Mouse (Mus musculus) MEL (cell line): Measurements from ENCODE around the gene Frmd5. TPM values are rescaled to one million over a fixed set of nuclear protein-coding genes. Genes with fewer than 3 reads are reported as not detected.

ENCODE experiments used
- DNase-seq: peaks from one replicate; pipeline ENCODE4 v3.0.0; 2011; ENCODE audit warnings: low read depth, low spot score
- H3K27ac ChIP-seq: 2 replicates; pipeline ENCODE4 v1.5.1; 2012; ENCODE audit warnings: low read depth, mild to moderate bottlenecking, control low read depth, low read length, moderate library complexity; ENCODE audit not compliant: control insufficient read depth
- H3K27me3 ChIP-seq, 2 experiments: fragments of 150-350 bp in 1 of 2; sonication (generic) in 1 of 2; 2 replicates each; pipeline ENCODE4 v1.6.1; 2012; ENCODE audit warnings: low read length in 2 of 2, mild to moderate bottlenecking in 2 of 2, improper control_type of control experiment in 1 of 2, moderate library complexity in 1 of 2; ENCODE audit not compliant: insufficient read depth in 2 of 2, control insufficient read depth in 1 of 2
- H3K36me3 ChIP-seq, 2 experiments: 2 replicates each; pipeline ENCODE4 v1.6.1; 2012 to 2014; ENCODE audit warnings: low read length in 2 of 2, improper control_type of control experiment in 1 of 2, inconsistent platforms in 1 of 2, mild to moderate bottlenecking in 1 of 2; ENCODE audit not compliant: insufficient read depth in 2 of 2, control insufficient read depth in 1 of 2
- H3K4me1 ChIP-seq, 2 experiments: fragments of 150-350 bp in 1 of 2; sonication (generic) in 1 of 2; 2 replicates each; pipeline ENCODE4 v1.6.1; 2012; ENCODE audit warnings: low read length in 2 of 2, improper control_type of control experiment in 1 of 2, mild to moderate bottlenecking in 1 of 2; ENCODE audit not compliant: insufficient read depth in 2 of 2, control insufficient read depth in 1 of 2
- H3K4me3 ChIP-seq, 2 experiments: fragments of 150-350 bp in 1 of 2; sonication (generic) in 1 of 2; 2 replicates each; pipeline ENCODE4 v1.5.1; 2012; ENCODE audit warnings: low read depth in 2 of 2, low read length in 2 of 2, mild to moderate bottlenecking in 2 of 2, moderate library complexity in 2 of 2, control low read depth in 1 of 2, improper control_type of control experiment in 1 of 2; ENCODE audit not compliant: control insufficient read depth in 1 of 2, insufficient read depth in 1 of 2
- H3K79me2 ChIP-seq: 2 replicates; pipeline ENCODE4 v1.6.1; 2012; ENCODE audit warnings: mild to moderate bottlenecking, low read length, moderate library complexity; ENCODE audit not compliant: control insufficient read depth, poor library complexity, insufficient read depth
- H3K9ac ChIP-seq: 2 replicates; pipeline ENCODE4 v1.6.1; 2012; ENCODE audit warnings: low read depth, mild to moderate bottlenecking, control low read depth, low read length, moderate library complexity; ENCODE audit not compliant: control insufficient read depth, poor library complexity, severe bottlenecking
- H3K9me3 ChIP-seq: fragments of 150-350 bp; sonication (generic); replicated peaks from 2 replicates; pipeline ENCODE4 v1.6.1; 2012; ENCODE audit warnings: mild to moderate bottlenecking, low read length, improper control_type of control experiment, moderate library complexity; ENCODE audit not compliant: insufficient read depth
- BHLHE40 ChIP-seq: IDR thresholded peaks from 2 replicates; pipeline ENCODE4 v1.6.1; 2012; ENCODE audit warnings: low read depth, mild to moderate bottlenecking, inconsistent platforms, low read length, improper control_type of control experiment, borderline replicate concordance
- CHD2 ChIP-seq: IDR thresholded peaks from 2 replicates; pipeline ENCODE4 v1.6.1; 2011; ENCODE audit warnings: low read length, improper control_type of control experiment
- CTCF ChIP-seq, 3 experiments: IDR thresholded peaks in 2 of 3; conservative IDR thresholded peaks in 1 of 3; 2 replicates each; pipeline ENCODE4 v1.5.1; 2011 to 2012; ENCODE audit warnings: low read length in 3 of 3, low read depth in 2 of 3, mild to moderate bottlenecking in 2 of 3, improper control_type of control experiment in 1 of 3, inconsistent platforms in 1 of 3, mixed read lengths in 1 of 3, moderate library complexity in 1 of 3; ENCODE audit not compliant: control insufficient read depth in 1 of 3, insufficient read depth in 1 of 3, poor library complexity in 1 of 3, severe bottlenecking in 1 of 3
- E2F4 ChIP-seq: IDR thresholded peaks from 2 replicates; pipeline ENCODE4 v1.6.1; 2011; ENCODE audit warnings: low read depth, low read length, improper control_type of control experiment, borderline replicate concordance
- EP300 ChIP-seq, 2 experiments: IDR thresholded peaks; 2 replicates each; pipeline ENCODE4 v1.6.1; 2011; ENCODE audit warnings: improper control_type of control experiment in 2 of 2, low read length in 2 of 2, low read depth in 1 of 2, mild to moderate bottlenecking in 1 of 2
- GABPA ChIP-seq: IDR thresholded peaks from 2 replicates; pipeline ENCODE4 v1.6.1; 2012; ENCODE audit warnings: low read depth, mild to moderate bottlenecking, inconsistent platforms, low read length, improper control_type of control experiment, moderate library complexity
- KAT2A ChIP-seq: conservative IDR thresholded peaks from 2 replicates; pipeline ENCODE4 v1.6.1; 2012; ENCODE audit warnings: low read depth, low read length, improper control_type of control experiment, inconsistent platforms
- MAFK ChIP-seq: IDR thresholded peaks from 2 replicates; pipeline ENCODE4 v1.6.1; 2011; ENCODE audit warnings: low read depth, mild to moderate bottlenecking, low read length, improper control_type of control experiment, borderline replicate concordance
- MYB ChIP-seq: IDR thresholded peaks from 2 replicates; pipeline ENCODE4 v1.6.1; 2011; ENCODE audit warnings: mild to moderate bottlenecking, low read depth, low read length, improper control_type of control experiment
- POLR2A ChIP-seq, 2 experiments: IDR thresholded peaks; 2 replicates each; pipeline ENCODE4 v1.6.1; 2011 to 2012; ENCODE audit warnings: low read length in 2 of 2, mild to moderate bottlenecking in 2 of 2, control low read depth in 1 of 2, improper control_type of control experiment in 1 of 2, low read depth in 1 of 2, moderate library complexity in 1 of 2; ENCODE audit not compliant: control insufficient read depth in 1 of 2, insufficient read depth in 1 of 2, poor library complexity in 1 of 2
- POLR2AphosphoS2 ChIP-seq: IDR thresholded peaks from 2 replicates; pipeline ENCODE4 v1.6.1; 2011; ENCODE audit warnings: low read length, improper control_type of control experiment
- POLR2AphosphoS5 ChIP-seq: IDR thresholded peaks from 2 replicates; pipeline ENCODE4 v1.6.1; 2012; ENCODE audit warnings: low read depth, borderline replicate concordance, mild to moderate bottlenecking, inconsistent platforms, low read length, moderate library complexity, mixed read lengths
- SIN3A ChIP-seq: IDR thresholded peaks from 2 replicates; pipeline ENCODE4 v1.6.1; 2012; ENCODE audit warnings: low read length, improper control_type of control experiment, inconsistent platforms
- TBP ChIP-seq: IDR thresholded peaks from 2 replicates; pipeline ENCODE4 v1.8.0; 2011; ENCODE audit warnings: low read depth, low read length, improper control_type of control experiment
- UBTF ChIP-seq: IDR thresholded peaks from 2 replicates; pipeline ENCODE4 v1.6.1; 2012; ENCODE audit warnings: low read depth, mild to moderate bottlenecking, inconsistent platforms, low read length, improper control_type of control experiment, moderate library complexity, borderline replicate concordance; ENCODE audit not compliant: insufficient read depth
- ZC3H11A ChIP-seq: IDR thresholded peaks from 2 replicates; pipeline ENCODE4 v1.6.1; 2012; ENCODE audit warnings: low read depth, mild to moderate bottlenecking, inconsistent platforms, low read length, improper control_type of control experiment
- ZKSCAN1 ChIP-seq: IDR thresholded peaks from 2 replicates; pipeline ENCODE4 v1.6.1; 2012; ENCODE audit warnings: low read depth, mild to moderate bottlenecking, inconsistent platforms, low read length, improper control_type of control experiment, moderate library complexity
- ZMIZ1 ChIP-seq: IDR thresholded peaks from 2 replicates; pipeline ENCODE4 v1.6.1; 2012; ENCODE audit warnings: low read depth, mild to moderate bottlenecking, inconsistent platforms, low read length, improper control_type of control experiment, moderate library complexity
- polyA plus RNA-seq, 2 experiments: library from polyadenylated mRNA; stranded (reverse) in 1 of 2; unstranded in 1 of 2; fragments of >175 nt in 1 of 2; fragments of >200 nt in 1 of 2; gene quantifications; 2 replicates each; pipeline versions ENCODE4 v1.2.1 to v1.2.4; 2012; ENCODE audit warnings: low replicate concordance in 2 of 2, low read depth in 1 of 2; ENCODE audit not compliant: insufficient read length in 2 of 2, insufficient read depth in 1 of 2, missing spikeins in 1 of 2
- total RNA-seq: library from RNA; depleted of rRNA; stranded (reverse); fragments of 300-350 nt; gene quantifications from 2 replicates; pipeline ENCODE4 v1.2.3, GENCODE M21; 2012

Gene Frmd5
- total and polyA plus RNA-seq, 3 experiments: 0.04 to 0.15 TPM; not detected in 1

DNA sequence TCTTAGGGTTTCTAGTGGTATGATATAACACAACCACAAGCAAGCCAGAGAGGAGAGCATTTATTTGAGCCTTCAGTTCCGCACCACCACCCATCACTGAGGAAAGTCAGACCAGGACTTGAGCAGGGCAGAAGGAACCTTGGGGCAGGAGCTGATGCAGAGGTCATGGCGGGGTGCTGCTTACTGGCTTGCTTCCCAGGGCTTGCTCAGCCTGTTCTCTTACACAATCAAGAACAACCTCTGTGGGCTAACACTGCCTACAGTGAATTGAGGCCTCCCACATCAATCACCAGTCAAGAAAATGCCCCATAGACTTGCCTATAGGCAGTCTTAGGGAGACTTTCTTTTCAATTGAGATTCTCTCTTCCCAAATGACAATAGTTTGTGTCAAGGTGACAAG lies 118.8 kb downstream of the Frmd5 start:
- H3K27me3 ChIP-seq: peaks cover 6 to 7% of the 10 kb centered on the region in 2 experiments
- no peaks in the 10 kb centered on the region for H3K4me1 ChIP-seq
- H3K27ac ChIP-seq: no peak overlapping the region
- H3K4me3 ChIP-seq: no peak overlapping the region
- no peak for DNase-seq
- no peak for TF ChIP-seq ZC3H11A
- no peak for TF ChIP-seq KAT2A
- no peak for TF ChIP-seq UBTF
- no peak for TF ChIP-seq EP300 (IDR thresholded peaks at IDR 0.05; ENCODE audit: low read depth in 1 of 2, low read length in 2 of 2)
- TF ChIP-seq, all 39 proteins: peak for 0
- no peak overlapping the region for H3K9ac ChIP-seq
- no peaks in the 10 kb centered on the region for H3K36me3 ChIP-seq
- H3K9me3 ChIP-seq: no peaks in the 10 kb centered on the region
- H3K79me2 ChIP-seq: no peaks in the 10 kb centered on the region

DNA sequence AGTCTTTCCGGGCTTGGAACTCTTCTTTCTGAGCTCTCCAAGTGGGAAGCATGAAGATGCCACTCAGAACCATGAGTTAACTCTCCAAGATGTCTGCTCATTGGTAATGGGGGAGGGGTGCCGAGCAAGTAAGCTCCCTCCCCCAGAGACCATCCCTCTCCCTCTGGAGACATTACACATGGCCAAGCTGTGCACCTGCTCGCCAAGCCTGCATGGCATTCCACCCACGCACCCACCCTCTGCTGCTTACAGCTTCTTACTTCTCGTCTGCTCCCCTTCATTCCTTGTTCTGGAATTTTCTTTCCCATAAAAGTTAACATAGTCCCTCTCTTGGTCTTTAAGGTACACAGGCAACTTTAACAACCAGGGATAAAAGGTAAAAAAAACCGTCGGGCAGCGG lies 123.3 kb downstream of the Frmd5 start:
- DNase-seq: no peak
- no peaks in the 10 kb centered on the region for H3K79me2 ChIP-seq
- no peaks in the 10 kb centered on the region for H3K9me3 ChIP-seq
- TF ChIP-seq MYB: no peak
- no peak for TF ChIP-seq BHLHE40
- no peak for TF ChIP-seq ZC3H11A
- no peak for TF ChIP-seq MAFK
- TF ChIP-seq POLR2AphosphoS5: no peak
- TF ChIP-seq POLR2A (IDR thresholded peaks at IDR 0.05; ENCODE audit: control insufficient read depth in 1 of 2, insufficient read depth in 1 of 2, low read depth in 1 of 2, low read length in 2 of 2, poor library complexity in 1 of 2): no peak
- no peak for TF ChIP-seq SIN3A
- TF ChIP-seq CTCF (IDR thresholded peaks at IDR 0.05 in 2 of 3, conservative IDR thresholded peaks at IDR 0.05 in 1 of 3; ENCODE audit: control insufficient read depth in 1 of 3, insufficient read depth in 1 of 3, low read depth in 2 of 3, low read length in 3 of 3, poor library complexity in 1 of 3, severe bottlenecking in 1 of 3): no peak
- TF ChIP-seq UBTF: no peak
- no peak for TF ChIP-seq ZKSCAN1
- no peak for TF ChIP-seq POLR2AphosphoS2
- no peak for TF ChIP-seq TBP
- no peak for TF ChIP-seq E2F4
- TF ChIP-seq GABPA: no peak
- no peak for TF ChIP-seq ZMIZ1
- TF ChIP-seq CHD2: no peak
- H3K4me3 ChIP-seq: no peak overlapping the region
- no peak overlapping the region for H3K27ac ChIP-seq
- no peaks in the 10 kb centered on the region for H3K4me1 ChIP-seq
- no peak overlapping the region for H3K9ac ChIP-seq
- H3K36me3 ChIP-seq: no peaks in the 10 kb centered on the region
- peaks cover 5 to 7% of the 10 kb centered on the region in 2 experiments; a peak in 3 of 4 replicates for H3K27me3 ChIP-seq
